Mouse (Mus musculus): ENCODE data around the gene Lyrm9. TPM values are rescaled to one million over a fixed set of nuclear protein-coding genes. Genes with fewer than 3 reads are reported as not detected.

Lyrm9 gene
- polyA plus RNA-seq, 1 experiment from 2014 or later = 17.7 TPM

DNA sequence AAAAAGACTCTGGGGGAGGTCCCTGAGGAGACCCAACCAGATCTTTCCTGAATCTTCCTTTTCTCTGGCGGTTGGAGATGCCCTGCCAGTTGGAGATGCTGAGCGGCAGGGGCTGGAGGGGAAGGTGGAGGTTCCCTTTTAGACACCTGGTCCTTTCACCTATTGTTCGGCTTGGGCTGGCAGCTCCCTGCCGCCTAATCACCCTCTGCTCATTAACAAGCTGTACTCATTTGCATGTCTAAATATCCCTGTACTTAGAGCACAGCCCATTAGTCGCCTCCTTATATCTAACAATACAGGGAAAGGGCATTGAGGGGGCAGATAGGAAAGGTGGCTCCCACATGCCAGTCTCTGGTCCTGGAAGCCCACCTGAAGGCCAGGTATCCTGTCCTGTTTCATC, 34.3 kb upstream of the Lyrm9 start:
- no peak overlapping the region for H3K4me3 ChIP-seq (ENCODE audit: low read length)
- 0 out of 2 replicates have a peak, but pooled peaks have one; percentile 5 for ATAC-seq (ENCODE audit: low read depth)
- no peak overlapping the region for H3K9ac ChIP-seq (ENCODE audit: low read length)
- H3K27ac ChIP-seq (ENCODE audit: low read length) = no peak overlapping the region
- 59% methylated on average over 5 of the region's 5 CpGs for WGBS
- H3K36me3 ChIP-seq (ENCODE audit: control insufficient read depth, insufficient read depth, low read length) = no peaks in the 10 kb centered on the region
- H3K4me2 ChIP-seq (ENCODE audit: low read depth, low read length) = no peak overlapping the region; the same call in 1 of the 2 replicates
- peaks cover 7% of the 10 kb centered on the region; the same call in 1 of the 2 replicates for H3K4me1 ChIP-seq (replicated peaks; ENCODE audit: control insufficient read depth, insufficient read depth, low read length)
- no peaks in the 10 kb centered on the region for H3K27me3 ChIP-seq (ENCODE audit: control insufficient read depth, insufficient read depth, low read depth, low read length)
- no peaks in the 10 kb centered on the region for H3K9me3 ChIP-seq (ENCODE audit: control insufficient read depth, low read length)

DNA sequence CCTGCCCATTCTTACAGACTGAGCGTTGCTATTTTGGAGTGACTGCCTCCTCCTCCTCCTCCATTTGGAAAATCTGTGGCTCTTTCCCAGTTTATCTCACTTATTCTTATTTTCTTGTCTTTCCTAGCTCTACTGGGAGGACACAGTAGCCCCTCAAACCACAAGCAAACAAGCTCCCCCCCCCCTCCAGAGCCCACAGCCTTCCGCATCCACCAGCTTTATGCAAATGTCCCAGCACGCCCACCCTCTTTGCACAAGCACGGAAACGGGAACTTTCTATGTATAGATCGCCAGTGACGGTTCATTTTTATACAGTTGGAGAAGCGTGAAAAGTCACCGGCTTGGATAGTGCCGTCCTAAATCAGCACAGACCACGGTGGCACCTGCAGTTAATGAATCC, 33.9 kb upstream of the Lyrm9 start:
- Histone ChIP-seq H3K27me3 (ENCODE audit: control insufficient read depth, insufficient read depth, low read depth, low read length) (no peaks in the 10 kb centered on the region), H3K4me2 (ENCODE audit: low read depth, low read length) (peak overlapping the region; percentile 44), H3K36me3 (ENCODE audit: control insufficient read depth, insufficient read depth, low read length) (no peaks in the 10 kb centered on the region), H3K9me3 (ENCODE audit: control insufficient read depth, low read length) (no peaks in the 10 kb centered on the region), H3K9ac (ENCODE audit: low read length) (no peak overlapping the region), H3K4me1 (replicated peaks; ENCODE audit: control insufficient read depth, insufficient read depth, low read length) (peaks cover 7% of the 10 kb centered on the region; the same call in 1 of the 2 replicates), H3K27ac (ENCODE audit: low read length) (no peak overlapping the region), H3K4me3 (ENCODE audit: low read length) (peak overlapping the region; percentile 12; the same call in 1 of the 2 replicates)
- WGBS = 39% methylated on average over 11 of the region's 11 CpGs
- no peak for ATAC-seq (ENCODE audit: low read depth)

DNA sequence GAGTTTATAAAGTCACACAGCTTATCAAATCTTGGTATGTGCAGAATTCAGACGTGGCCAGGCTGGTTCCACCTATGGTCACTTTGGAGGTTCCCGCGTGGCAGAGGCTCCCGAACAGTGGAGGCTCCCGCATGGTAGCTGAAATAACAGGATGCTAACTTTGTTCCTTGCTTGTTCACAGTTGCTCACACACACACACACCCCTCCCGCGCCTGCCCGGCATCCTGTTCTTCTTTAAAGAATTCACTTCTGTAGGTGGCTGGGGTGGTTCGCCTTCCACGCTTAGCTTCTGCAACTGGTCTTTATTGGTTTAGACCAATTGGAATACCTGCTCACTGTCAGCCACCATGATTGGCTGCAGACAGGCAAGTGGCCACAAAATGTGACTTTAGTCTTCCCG, 33.3 kb upstream of the Lyrm9 start:
- Histone ChIP-seq H3K4me3 (ENCODE audit: low read length) (no peak overlapping the region), H3K4me1 (replicated peaks; ENCODE audit: control insufficient read depth, insufficient read depth, low read length) (peaks cover 7% of the 10 kb centered on the region; the same call in 1 of the 2 replicates), H3K9ac (ENCODE audit: low read length) (no peak overlapping the region), H3K27me3 (ENCODE audit: control insufficient read depth, insufficient read depth, low read depth, low read length) (no peaks in the 10 kb centered on the region), H3K4me2 (ENCODE audit: low read depth, low read length) (no peak overlapping the region), H3K36me3 (ENCODE audit: control insufficient read depth, insufficient read depth, low read length) (no peaks in the 10 kb centered on the region), H3K27ac (ENCODE audit: low read length) (no peak overlapping the region), H3K9me3 (ENCODE audit: control insufficient read depth, low read length) (no peaks in the 10 kb centered on the region)
- WGBS = 74% methylated on average over 11 of the region's 11 CpGs
- ATAC-seq (ENCODE audit: low read depth) = no peak

DNA sequence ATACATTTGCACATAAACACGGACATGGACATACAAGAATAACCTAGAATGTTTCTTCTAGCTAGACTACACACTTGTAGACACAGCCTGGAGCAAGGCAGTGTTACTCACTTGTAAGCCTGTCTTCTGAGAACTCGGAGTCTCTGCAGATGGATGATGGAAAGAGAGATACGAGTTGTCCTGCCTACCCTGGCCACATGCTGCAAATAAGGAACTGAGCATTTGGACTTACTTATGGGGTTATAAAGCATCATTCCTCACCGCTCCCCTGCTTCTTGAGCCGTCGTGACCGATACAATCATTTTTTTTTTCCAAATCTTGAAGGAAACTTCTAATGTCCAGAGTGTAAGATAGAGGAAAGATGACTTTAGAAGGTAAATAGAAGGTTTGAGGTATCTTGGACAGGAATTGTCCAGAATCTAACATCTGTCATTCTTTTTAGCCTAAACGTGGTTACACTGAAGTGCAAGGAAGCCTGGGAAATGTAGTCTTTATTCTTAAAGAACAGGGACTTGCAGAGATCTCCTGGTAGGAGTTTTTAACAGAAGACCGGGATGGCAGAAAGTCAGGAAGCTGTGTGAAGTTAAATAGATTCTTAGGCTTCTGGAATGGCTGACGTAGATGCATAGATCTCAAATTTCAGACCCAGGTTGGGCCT, 30.2 kb upstream of the Lyrm9 start:
- WGBS = 73% methylated on average over 10 of the region's 10 CpGs
- no peak for ATAC-seq (ENCODE audit: low read depth)
- H3K4me2 ChIP-seq (ENCODE audit: low read depth, low read length) = no peak overlapping the region
- no peak overlapping the region for H3K9ac ChIP-seq (ENCODE audit: low read length)
- no peaks in the 10 kb centered on the region for H3K27me3 ChIP-seq (ENCODE audit: control insufficient read depth, insufficient read depth, low read depth, low read length)
- H3K36me3 ChIP-seq (ENCODE audit: control insufficient read depth, insufficient read depth, low read length) = no peaks in the 10 kb centered on the region
- H3K9me3 ChIP-seq (ENCODE audit: control insufficient read depth, low read length) = no peaks in the 10 kb centered on the region
- H3K4me3 ChIP-seq (ENCODE audit: low read length) = no peak overlapping the region
- H3K27ac ChIP-seq (ENCODE audit: low read length) = no peak overlapping the region
- H3K4me1 ChIP-seq (replicated peaks; ENCODE audit: control insufficient read depth, insufficient read depth, low read length) = peaks cover 7% of the 10 kb centered on the region; the same call in 1 of the 2 replicates

DNA sequence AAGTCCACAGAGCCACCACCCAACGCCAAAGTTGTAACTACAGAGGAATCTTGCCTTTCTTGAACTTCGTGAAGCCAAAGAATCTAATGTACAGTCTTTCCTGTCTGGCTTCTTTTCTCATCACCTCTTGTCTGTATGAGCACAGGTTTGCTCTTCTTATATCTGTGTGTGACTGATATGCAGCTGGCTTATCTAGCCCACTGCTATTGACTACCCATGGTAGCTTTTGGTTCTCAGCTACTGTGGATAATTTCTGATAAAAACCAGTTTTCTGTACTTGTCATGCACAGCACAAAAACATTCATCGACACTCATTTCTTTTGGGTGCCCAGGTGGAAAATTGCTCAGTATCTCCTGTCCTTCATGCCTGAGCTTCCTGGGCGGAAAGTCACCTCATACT, 25.3 kb upstream of the Lyrm9 start:
- Histone ChIP-seq H3K27me3 (ENCODE audit: control insufficient read depth, insufficient read depth, low read depth, low read length) (no peaks in the 10 kb centered on the region), H3K9me3 (ENCODE audit: control insufficient read depth, low read length) (no peaks in the 10 kb centered on the region), H3K4me2 (ENCODE audit: low read depth, low read length) (no peak overlapping the region), H3K36me3 (ENCODE audit: control insufficient read depth, insufficient read depth, low read length) (no peaks in the 10 kb centered on the region), H3K4me1 (replicated peaks; ENCODE audit: control insufficient read depth, insufficient read depth, low read length) (no peaks in the 10 kb centered on the region), H3K9ac (ENCODE audit: low read length) (no peak overlapping the region), H3K27ac (ENCODE audit: low read length) (no peak overlapping the region), H3K4me3 (ENCODE audit: low read length) (no peak overlapping the region)
- 92% methylated on average over 4 of the region's 4 CpGs for WGBS
- ATAC-seq (ENCODE audit: low read depth) = no peak

DNA sequence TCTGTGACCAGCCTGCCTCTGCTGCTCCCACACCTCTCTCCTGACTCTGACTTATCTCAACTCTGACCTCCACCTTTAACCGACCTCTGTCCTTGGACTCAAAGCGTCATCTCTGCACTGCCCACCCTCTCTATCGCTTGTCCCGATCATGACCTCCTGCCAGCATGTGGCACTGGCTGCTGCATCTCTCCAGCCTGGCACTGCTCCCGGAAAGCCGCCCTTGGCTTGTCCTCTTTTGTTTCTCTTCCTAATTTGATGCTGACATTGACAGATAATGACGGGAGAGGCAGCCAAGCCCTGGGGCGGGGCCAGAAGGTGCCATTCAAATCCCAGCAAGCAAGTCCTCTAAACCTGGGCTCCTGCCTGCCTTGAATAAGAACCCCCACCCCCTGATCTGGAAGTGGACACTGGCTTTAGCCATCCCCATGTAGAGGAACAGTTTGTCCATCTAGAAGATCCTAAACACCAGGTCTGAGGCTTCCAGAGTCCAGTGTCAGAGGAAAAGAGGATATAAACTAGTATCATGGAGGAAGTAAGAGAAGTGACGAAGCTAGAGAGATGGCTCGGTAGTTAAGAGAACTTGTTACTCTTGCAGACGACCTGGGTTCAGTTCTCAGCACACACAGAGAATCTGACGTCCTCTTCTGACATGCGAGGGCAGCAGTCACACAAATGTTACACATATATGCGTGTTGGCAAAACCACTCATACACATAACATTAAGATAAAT, 22.6 kb upstream of the Lyrm9 start:
- peak; percentile 45; the same call in 1 of the 2 replicates for ATAC-seq (ENCODE audit: low read depth)
- Histone ChIP-seq H3K4me3 (ENCODE audit: low read length) (no peak overlapping the region), H3K4me1 (replicated peaks; ENCODE audit: control insufficient read depth, insufficient read depth, low read length) (no peaks in the 10 kb centered on the region), H3K27ac (ENCODE audit: low read length) (no peak overlapping the region), H3K27me3 (ENCODE audit: control insufficient read depth, insufficient read depth, low read depth, low read length) (no peaks in the 10 kb centered on the region), H3K36me3 (ENCODE audit: control insufficient read depth, insufficient read depth, low read length) (no peaks in the 10 kb centered on the region), H3K9ac (ENCODE audit: low read length) (no peak overlapping the region), H3K4me2 (ENCODE audit: low read depth, low read length) (no peak overlapping the region), H3K9me3 (ENCODE audit: control insufficient read depth, low read length) (no peaks in the 10 kb centered on the region)
- WGBS = 48% methylated on average over 14 of the region's 14 CpGs

DNA sequence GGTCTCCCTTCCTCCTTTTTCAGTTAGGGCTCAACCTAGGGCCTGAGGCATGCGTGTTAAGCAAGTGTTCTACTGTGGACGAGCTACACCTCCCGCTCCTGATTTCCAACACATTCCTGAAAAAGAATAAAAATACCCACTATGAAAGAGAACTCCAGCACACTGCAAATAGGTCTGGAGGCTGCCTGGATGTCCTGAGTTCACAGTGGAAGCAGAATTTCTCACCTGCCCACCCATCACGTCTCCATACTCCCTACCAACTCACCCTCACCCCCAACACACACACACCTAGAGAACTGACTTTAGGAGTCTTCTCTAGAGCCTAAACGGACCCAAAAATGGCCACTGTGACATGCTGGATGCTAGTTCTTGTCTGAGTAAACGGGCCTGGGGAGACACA, 21.8 kb upstream of the Lyrm9 start:
- Histone ChIP-seq H3K27ac (ENCODE audit: low read length) (no peak overlapping the region), H3K27me3 (ENCODE audit: control insufficient read depth, insufficient read depth, low read depth, low read length) (no peaks in the 10 kb centered on the region), H3K9ac (ENCODE audit: low read length) (no peak overlapping the region), H3K4me2 (ENCODE audit: low read depth, low read length) (no peak overlapping the region), H3K4me3 (ENCODE audit: low read length) (no peak overlapping the region), H3K36me3 (ENCODE audit: control insufficient read depth, insufficient read depth, low read length) (no peaks in the 10 kb centered on the region), H3K4me1 (replicated peaks; ENCODE audit: control insufficient read depth, insufficient read depth, low read length) (no peaks in the 10 kb centered on the region), H3K9me3 (ENCODE audit: control insufficient read depth, low read length) (no peaks in the 10 kb centered on the region)
- no peak for ATAC-seq (ENCODE audit: low read depth)
- WGBS = 81% methylated on average over 6 of the region's 6 CpGs

DNA sequence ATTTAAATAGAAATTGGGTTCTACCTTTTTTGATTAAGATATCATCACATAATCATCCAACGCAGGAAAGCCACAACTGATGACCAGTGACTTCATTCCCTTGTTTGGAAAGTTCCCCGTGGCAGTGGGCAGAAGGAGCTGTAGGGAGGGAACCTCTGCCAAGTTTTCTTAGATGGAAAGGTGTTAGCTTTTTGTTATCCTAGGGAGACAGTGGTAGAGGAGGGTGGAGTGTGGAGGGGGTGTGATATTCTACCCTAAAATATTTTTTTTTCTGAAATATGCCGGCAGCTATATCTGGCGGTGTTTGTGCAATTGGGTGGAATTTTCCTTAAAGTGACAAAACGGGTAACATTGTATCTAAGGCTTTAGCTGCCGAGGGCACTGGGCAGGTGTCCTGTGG, 21.2 kb upstream of the Lyrm9 start:
- Histone ChIP-seq H3K4me1 (replicated peaks; ENCODE audit: control insufficient read depth, insufficient read depth, low read length) (no peaks in the 10 kb centered on the region), H3K9ac (ENCODE audit: low read length) (no peak overlapping the region), H3K27ac (ENCODE audit: low read length) (no peak overlapping the region), H3K4me2 (ENCODE audit: low read depth, low read length) (no peak overlapping the region), H3K36me3 (ENCODE audit: control insufficient read depth, insufficient read depth, low read length) (no peaks in the 10 kb centered on the region), H3K27me3 (ENCODE audit: control insufficient read depth, insufficient read depth, low read depth, low read length) (no peaks in the 10 kb centered on the region), H3K4me3 (ENCODE audit: low read length) (no peak overlapping the region), H3K9me3 (ENCODE audit: control insufficient read depth, low read length) (no peaks in the 10 kb centered on the region)
- ATAC-seq (ENCODE audit: low read depth) = no peak
- WGBS = 56% methylated on average over 6 of the region's 6 CpGs

DNA sequence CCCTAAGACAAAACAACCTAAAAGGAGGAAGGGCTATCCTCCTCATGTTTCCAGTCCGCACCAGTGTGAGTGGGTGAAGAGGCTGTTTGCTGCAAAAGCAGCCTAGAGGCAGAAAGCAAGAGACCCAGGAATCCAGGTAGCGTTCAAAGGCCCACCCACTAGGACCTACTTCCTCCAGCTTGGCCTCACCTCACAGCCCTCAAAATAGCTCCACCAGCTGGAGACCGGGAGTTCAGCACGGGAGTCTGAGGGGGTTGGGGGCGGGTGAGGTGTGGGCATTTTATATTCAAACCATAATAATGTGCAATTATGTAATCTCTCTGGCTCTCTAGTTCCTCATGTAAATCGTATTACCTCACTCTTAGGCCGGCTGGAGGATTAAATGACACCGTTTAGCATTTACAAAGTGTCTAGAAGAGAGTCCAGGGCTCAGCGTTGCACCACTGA, 20.7 kb upstream of the Lyrm9 start:
- no peak for ATAC-seq (ENCODE audit: low read depth)
- WGBS = 37% methylated on average over 9 of the region's 9 CpGs
- Histone ChIP-seq H3K4me1 (replicated peaks; ENCODE audit: control insufficient read depth, insufficient read depth, low read length) (no peaks in the 10 kb centered on the region), H3K9me3 (ENCODE audit: control insufficient read depth, low read length) (no peaks in the 10 kb centered on the region), H3K27ac (ENCODE audit: low read length) (no peak overlapping the region), H3K4me2 (ENCODE audit: low read depth, low read length) (no peak overlapping the region), H3K36me3 (ENCODE audit: control insufficient read depth, insufficient read depth, low read length) (no peaks in the 10 kb centered on the region), H3K27me3 (ENCODE audit: control insufficient read depth, insufficient read depth, low read depth, low read length) (no peaks in the 10 kb centered on the region), H3K9ac (ENCODE audit: low read length) (no peak overlapping the region), H3K4me3 (ENCODE audit: low read length) (no peak overlapping the region)

Data from lung, embryonic 16.5 days (tissue).